Mouse (Mus musculus) heart, adult 18-20 months (tissue): ENCODE measurements at regions not wholly inside any gene's neighbourhood (a gene's known extent, or its start where the extent isn't known, plus 50 kb on each side); places are given as distances from the start of the nearest gene placed in this dataset.

ENCODE experiments used
- DNase-seq, 2 experiments: peaks; one replicate each; pipeline ENCODE4 v3.0.0; 2021 to 2022; ENCODE audit warnings: mixed read lengths in 1 of 2

DNA sequence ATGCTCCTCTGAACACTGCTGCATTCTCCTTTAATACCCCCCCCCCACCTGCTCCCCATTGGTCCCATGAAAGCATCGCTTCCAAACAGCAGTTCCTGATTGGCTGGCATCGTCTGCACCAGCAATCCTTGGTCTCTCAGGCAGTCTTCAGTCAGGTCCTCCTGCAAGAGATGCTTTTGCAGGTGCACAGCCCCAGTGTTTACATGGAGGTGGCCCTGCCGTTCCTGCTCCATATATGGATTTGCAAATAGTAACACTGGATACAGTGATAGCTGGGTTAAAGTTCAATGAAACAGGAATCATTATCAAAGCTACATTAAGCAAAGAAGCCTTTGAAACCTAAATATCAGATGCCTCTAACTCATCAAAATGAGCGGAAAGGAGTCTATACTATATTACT lies 170.1 kb upstream of the Fat1 start:
- no peak for DNase-seq

DNA sequence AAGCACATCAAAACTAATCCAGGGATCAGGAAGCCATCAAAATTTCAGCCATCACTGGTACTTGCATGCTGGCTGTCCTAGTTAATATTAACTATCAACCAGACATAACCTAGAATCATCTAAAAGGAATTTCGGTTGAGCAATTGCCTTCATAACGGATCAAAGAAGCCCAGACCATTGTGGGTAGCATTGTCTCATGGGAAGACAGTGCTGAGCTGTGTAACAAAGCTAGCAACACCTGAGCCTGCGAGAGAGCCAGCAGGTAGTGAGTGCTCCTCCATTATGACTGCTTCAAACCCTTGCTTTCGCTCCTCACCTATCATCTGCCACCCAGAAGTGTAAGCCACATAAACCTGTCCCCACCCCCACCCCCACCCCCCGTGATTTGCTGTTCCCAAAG lies 169.6 kb upstream of the Fat1 start:
- no peak for DNase-seq

DNA sequence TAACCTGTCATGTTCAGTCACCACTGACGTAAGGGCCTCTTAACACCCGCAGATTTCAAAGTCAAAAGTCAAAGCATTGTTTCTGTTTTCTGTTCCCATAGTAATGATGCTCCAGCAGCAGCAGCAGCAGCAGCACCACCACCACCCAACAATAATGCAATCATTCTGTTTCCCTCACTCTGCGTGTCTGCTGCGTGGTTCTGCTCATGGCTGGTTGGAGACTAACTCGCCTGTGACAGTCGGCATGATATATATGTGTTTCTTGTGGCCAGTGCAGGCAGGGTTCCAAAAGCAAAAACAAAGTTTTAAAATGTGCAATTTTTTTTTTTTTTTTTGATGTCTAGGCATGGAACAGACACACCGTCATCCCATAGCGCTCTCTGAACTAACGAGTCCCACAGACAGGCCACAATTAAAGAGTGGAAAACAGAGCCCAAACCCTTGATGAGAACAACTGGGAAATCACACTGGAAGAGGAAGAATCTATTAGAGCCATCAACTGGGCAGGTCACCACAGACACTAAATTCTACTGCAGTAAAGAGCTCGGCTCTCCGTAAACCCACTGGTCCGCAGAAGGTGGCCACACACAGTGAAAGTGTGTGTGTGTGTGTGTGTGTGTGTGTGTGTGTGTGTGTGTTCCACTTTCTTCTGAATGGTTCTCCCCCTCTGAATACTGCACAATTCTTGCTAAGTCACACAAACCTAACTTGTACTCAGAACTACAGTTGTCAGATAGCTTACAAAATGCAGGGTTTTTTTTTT lies 169.0 kb upstream of the Fat1 start:
- DNase-seq = no peak

DNA sequence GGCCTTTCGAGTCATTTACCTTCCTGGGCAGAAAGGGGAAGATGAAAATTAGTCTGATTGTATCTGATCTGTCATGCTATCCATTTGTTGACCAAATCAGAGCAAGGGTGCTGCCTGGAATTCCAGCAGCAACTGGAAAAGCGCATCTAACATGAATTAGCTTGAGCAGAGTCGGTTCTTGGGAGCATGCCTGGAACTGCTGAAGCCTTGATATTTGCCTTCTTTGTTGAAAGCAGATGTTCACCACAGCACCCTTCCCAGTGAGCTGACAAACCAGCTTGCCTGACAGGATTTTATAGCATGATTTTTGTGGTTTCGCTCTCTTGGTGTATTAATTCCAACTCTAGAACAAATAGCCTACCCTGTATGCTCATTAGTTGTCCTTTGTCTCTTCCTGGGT lies 168.0 kb upstream of the Fat1 start:
- DNase-seq = no peak

DNA sequence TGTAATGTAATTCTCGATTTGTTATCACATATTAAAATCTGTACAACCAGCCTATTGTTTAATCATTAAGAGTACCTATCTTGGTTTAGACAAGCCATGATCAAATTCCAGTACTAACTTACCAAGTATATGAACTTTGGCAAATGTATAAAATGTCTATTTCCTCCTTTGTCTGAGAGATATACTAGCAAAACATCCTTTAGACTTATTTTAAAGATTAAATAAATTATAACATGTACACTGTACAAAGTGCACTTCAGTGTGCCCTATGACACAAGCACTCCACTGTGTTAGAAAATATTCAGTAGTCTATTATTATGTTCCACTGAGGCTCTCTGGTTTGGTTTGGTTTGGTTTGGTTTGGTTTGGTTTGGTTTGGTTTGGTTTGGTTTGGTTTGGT lies 156.0 kb upstream of the Fat1 start:
- no peak for DNase-seq

DNA sequence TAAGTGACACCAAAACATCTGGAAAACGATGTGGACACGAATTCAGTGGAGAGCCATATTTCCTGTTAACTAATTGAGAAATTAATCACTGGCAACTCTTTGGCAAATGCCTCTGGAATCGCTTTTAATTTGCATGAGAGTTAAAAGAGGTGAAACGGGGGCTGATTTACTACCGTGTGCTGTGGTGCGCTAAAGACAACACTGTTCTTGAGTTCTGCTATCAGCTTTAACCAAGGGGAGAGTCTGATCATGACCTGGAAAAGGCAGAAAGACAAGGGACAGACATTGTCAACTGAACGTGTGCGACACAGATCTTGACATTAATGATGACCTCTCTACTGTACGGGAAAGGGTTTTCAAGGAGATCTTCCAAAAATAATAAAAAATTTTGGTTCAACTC lies 152.8 kb upstream of the Fat1 start:
- DNase-seq = no peak

DNA sequence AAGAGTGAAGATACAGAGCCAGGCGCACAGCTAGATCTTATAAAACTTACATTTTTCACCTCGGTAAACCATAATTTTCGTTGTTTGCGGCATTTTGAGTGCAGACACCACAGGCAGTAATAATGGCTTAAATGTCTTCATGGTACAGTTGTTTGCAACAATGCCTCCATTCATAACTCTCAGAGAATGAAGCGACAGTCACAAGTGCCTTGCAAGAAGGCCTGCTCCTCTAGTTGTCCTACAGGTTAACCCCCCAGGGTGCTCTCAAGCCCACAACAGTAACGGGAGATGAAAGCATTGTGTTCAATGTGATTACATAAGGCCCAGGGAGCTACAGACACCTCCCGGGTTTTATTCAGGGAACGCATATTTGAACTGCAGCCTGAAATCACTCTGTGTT lies 150.1 kb upstream of the Fat1 start:
- DNase-seq = no peak

DNA sequence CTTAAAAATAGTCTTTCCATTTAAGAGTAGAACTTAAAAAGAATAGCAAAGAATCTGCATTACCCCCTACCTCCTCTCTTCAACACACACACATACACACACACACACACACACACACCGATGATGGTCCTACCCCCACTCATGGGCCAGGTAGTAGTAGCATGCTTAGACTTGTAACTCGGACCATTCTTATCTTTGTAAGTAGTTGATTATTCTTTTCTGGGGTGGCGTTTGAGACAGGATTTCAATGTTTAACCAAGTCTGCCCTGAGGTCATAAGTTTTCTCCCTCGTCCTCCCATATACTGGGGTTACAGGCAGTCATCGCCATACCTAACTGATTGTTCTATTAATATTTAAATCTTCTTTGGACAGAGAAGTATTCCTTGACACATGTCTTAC lies 148.5 kb upstream of the Fat1 start:
- no peak for DNase-seq

DNA sequence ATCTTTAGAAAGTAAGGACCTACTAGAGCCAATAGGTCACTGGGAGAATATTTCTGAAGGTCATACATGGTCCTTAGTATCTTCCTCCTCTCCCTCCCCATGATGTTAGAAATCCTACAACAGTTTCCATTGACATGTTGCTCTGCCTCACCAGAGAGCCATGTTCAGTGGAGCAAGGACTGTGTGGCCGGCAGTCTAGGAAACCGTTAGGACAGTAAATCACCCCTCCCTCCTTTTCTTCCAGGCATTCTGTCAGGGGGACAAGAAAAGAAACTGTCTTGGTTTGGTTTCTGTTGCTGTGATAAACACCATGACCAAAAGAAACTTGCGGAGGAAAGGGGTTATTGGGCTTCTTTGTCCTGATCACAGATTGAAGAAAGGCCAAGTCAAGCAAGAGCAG lies 147.0 kb upstream of the Fat1 start:
- no peak for DNase-seq

DNA sequence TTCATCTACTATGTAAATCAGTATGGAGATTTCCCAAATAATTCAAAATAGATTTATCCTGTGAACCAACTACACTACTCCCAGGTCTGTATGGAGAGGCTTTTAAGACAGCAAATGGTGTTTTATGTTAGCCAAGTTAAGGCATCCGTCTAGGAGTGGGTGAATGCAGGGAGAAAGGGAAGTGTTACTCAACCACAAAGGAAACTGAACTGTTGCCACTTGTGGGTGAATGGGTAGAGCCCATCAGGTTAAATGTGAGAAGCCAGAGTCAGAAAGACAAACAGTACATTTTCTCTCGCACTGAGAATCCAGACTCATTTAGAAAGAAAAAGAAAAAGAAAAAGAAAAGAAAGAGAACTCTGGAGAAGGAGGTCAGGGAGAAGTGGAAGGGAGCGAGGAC lies 135.7 kb upstream of the Fat1 start:
- no peak for DNase-seq

DNA sequence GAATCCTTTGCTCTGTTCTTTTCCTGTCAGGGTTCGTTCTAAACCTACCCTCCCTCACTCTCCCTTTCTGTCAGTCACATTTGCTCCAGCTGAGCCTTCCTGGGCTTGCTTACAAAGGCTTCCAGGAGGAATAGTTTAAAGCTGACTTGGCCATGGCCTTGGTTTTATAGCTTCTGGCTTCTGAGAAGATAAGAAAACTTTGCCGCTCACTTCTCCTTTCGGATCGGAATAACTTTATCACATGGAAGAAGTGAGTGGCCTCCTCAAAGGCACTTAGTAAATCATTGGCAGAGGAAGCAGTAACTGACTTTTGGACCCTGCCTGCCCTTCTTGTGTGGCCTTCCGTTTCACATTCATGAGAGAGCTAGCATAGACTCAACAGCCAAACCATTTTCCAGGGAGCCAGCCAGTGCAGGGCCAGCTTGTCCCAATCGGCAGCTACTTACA lies 134.4 kb upstream of the Fat1 start:
- peak; percentile 14 to 18 for DNase-seq

DNA sequence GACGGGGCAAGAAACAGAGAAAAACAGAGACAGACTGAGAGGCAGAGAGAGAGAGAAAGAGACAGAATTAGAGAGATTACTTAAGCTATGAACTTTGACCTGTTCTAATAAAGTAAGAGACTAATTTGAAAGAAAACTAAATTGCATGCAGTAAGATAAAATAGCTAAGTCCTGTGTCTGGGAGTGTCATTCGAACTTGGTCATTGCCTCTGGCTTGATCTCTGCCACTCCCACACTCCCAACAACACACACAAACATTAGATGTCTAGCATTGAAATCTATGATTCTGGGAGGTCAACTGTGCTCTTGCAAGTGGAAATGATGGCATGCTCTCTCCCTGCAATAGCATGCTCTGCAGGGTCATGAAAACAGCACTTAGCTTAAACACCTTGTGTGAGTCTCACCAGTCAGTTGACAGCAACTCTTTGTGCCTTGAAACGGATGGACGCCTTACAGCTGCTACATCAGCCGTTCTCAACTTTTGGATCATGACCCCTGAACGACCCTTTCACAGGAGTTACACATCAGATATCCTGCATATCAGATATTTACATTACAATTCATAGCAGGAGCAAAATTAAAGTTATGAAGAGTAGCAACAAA lies 133.5 kb upstream of the Fat1 start:
- DNase-seq = no peak

DNA sequence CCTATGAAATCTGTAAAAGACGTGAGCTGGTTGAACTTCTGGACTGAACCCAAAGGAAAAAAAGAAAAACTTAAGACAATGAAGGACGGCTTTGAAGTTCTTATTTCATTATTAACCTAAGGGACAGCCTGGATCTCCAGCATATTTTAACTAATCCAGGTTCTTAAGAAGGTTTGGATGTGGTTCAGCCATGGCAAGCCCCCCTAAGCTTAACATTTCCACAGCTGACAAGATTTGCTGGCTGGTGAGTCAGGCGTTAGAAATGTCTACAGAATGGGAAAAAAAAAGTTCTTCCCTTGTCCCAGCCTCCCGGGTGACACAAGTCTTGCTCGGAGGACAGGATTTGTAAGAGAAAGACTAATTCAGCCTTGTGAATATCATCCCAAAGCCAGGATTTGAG lies 132.9 kb upstream of the Fat1 start:
- DNase-seq = no peak

DNA sequence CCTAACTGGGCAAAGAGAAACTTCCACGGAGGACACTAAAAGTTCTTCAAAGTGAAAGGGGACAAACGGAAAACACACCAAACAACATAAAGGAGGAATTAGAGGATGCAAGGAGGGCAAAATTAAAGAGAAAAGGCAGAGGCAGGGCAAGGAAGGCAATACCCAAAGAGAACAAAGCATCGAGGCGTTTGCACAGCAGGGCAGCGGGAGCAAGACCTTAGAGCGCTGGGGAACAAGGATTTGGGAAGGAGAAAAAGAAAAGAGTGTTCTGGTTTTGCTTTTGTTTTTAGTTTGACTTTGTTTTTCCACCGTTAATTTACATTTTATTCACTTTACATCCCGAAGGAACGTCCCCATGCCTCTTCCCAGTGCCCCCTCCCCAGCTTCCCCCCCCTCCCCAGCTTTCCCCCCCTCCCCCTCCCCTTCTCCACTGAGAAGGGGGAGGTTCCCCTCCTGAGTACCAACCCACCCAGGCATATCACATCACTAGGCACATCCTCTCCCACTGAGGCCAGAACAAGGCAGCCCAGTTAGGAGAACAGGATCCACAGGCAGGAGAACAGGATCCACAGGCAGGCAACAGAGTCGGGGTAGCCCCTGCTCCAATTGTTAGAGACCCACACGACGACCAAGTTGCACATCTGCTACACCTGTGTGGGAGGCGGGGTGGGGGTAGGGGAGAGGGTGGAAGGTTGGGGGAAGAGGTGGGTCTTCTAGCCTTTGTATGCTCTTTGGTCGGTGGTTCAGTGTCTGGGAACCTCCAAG lies 130.7 kb upstream of the Fat1 start:
- DNase-seq = no peak

DNA sequence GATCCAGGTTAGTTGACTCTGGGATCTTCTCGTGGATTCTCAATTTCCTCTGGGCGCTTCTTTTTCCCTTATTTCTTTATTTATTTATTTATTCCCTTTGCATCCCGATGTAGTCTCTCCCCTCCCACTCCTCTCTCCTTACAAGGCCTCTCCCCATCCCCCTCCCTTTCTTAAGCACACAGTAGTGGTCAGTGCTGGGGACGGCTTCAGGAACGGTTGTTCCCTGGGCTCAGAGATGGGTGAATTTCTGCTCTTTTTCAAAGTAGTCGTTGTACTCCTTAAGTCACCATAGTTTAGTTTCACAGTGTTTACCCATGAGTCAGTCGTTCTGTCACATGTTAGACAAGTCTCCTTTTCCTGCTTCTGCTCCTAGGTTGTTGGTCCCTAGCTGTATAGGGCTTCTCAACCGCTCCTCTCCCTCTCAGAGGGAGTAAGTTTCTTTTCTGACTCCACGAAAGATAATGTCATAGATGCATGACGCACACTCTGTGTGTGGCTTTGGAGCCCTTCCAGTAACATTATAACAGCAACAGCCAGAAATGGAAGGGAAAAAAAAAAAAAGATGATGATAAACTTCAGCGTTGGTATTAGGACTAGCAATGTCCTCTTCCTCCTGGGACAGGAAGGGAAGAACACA lies 129.9 kb upstream of the Fat1 start:
- peak in 1 of 2 experiments; percentile 7 for DNase-seq

DNA sequence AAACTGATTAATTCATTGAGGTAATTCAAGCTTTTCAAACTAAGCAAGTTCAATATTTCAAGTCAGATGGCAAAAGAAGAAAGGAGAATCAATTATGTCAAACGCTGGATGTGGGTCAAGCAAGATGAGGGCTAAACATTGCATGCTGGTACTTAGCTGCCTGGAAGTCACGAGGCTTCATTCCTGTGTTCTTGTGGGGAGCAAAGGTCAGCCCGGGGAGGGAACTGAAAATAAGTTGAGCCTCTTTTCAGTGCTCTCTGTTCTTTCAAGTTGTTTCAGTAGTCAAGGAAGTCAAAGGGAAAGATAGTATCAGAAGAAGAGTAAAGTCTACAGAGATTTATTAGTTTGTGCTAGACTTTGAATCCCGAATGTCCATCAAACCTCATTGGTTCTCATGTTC lies 122.9 kb upstream of the Fat1 start:
- no peak for DNase-seq

DNA sequence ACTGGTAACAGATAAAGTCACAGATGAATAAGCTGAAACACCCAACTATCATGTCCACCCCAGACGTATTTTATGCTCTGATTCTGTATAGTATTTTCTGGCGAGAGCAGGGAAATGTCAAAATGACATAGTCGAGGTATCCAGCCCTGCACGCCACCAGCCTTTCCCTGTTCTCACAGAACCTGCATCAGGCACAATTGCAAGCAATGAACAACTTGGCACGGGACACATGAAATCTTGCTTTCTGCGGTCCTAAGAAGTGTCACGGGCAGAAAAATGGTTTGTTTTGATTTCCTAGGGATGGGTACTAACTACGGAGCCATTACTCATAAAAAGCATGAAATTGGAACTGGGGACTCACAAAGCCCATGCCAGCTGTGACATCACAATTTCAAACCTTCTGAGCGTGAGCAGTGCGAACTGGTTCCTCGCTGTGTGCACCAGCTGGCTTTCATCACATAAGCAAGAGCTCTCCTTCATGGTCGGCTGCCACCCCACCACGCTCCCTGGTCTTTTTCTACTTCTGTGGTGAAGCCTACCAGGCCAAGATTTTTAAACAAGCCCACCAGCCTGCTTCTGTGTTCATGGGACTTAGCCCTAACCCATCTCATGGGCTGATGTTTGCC lies 117.6 kb upstream of the Fat1 start:
- peak in 1 of 2 experiments; percentile 4 for DNase-seq

DNA sequence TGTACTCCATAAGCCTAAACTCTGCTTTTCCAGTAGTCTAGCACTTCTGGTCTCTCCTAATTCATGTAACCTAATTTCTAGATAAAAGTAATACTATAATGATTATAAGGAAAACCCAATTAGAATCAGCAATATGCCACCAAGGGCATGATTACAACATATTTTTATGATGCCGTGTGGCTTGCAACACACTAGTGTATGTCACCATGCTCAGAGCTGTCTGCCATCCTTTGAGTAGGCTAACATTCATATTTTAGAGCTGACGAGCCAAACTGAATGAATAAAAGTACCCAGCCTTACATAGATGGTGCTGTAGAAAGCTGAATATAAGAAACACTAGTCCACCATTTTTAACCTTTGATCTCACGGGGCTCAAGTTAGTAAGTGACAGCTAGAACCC lies 116.0 kb upstream of the Fat1 start:
- no peak for DNase-seq

DNA sequence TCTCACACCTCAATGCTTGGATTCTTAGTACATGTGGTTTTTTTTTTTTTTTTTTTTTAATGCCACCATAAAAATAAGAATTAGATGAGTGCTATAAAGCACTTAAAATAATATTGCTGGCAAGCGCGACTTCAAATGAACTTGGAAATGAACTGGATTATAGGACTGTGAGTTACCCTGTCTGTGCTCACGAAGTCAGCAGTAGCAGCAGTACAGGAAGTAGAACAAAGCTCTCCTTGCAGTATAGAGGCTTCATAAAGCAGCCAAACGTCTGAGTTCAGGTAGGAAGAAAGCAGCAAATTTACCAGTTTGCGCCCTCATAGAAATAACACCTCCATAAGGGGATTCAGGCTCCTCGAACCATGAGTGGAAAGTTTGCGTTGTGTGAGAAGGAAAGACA lies 115.6 kb upstream of the Fat1 start:
- DNase-seq = no peak

DNA sequence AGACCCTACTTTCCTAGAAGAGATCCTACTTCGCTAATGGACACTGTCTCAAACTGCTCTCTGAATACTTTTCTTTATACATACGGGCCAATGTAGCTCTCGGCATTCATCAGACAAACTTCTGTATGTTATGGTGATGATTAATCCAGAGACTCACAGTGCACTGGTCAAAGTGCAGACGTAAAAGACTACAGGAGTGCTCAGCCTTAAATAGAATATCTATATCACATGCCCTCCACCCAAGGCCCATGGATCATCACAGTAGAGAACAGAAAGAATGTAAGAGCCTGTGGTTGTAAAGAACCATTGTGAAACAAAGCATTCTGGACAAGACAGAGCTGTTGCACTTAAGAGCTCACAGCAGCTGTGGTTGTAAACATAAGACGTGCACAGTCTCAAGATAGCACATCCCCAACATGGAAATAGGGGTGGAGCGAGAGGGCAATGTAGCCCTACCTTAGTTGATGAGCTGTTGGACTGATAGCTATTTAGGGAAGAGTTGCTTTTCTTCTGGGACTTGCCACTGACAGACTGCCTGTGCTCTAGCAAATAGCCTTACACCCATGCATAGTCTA lies 110.0 kb upstream of the Fat1 start:
- DNase-seq = no peak

DNA sequence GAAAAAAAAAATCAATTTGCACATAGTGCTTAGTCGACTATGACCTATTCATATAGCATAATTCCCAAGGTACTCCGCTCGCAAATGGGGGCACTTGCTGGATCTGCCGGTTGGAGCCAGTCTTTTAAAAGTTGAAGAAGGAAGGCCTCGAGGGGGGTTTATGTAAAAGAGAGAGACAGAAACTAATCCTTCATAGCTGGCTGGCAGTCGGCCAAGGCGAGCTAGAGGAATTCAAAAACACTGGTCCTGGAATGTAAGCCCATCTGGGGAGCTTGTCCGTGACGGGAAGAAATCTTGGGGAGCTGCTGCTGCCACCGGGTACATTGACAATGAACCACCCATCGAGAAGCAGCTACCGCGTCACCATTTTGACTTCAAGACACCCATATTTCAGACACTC lies 108.3 kb upstream of the Fat1 start:
- DNase-seq = peak; percentile 19 to 53

DNA sequence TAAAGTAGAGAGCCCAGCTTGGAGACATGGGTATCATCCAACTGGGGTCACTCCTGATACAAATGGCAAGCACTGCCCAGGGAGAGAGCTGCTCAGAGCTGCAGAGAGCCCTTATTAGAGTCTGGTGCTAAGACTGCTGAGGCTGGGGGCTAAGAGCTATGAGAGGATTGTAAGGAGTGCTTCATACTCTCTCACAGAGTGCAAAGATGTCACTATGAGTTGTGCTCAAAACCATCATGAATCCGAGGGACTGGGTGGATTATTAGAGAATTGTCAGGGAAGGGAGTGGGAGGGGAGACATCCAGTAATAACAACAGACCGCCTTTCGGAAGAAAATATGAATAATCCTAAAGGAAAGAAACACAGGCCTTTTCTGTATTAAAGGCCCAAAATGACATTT lies 107.2 kb upstream of the Fat1 start:
- DNase-seq = no peak
